In genomic region chr7:35056436-35056864, GRCm38 (mm10) we compare ENCODE assay signal across 8 mouse cellular contexts. TPM values are rescaled to one million over a fixed set of nuclear protein-coding genes. Genes with fewer than 3 reads are reported as not detected.
A peak's percentile ranks its signal among the peaks of the same experiment; 100 is the strongest.
DNase-seq lines count a peak whose midpoint lies in the region; ATAC-seq and TF ChIP-seq lines count a peak whose summit lies in the region.

Gene Cebpg (minus strand): TSS chr7:35056573.

- H3K9me3 ChIP-seq in heart, embryonic 11.5 days (replicated peaks; ENCODE audit: control insufficient read depth, low read length), result no peaks in the 10 kb centered on the region
- H3K9me3 ChIP-seq in kidney, embryonic 16.5 days (ENCODE audit: low read length), result no peaks in the 10 kb centered on the region

- peak within 1 kb of the TSS; percentile 91 for H3K4me2 ChIP-seq in heart, embryonic 11.5 days
- peak within 1 kb of the TSS; percentile 90 for H3K4me2 ChIP-seq in kidney, embryonic 16.5 days (replicated peaks; ENCODE audit: low read depth, low read length)

- no peak for TF ChIP-seq CTCF in brain, embryonic 14.5 days (IDR thresholded peaks at IDR 0.05; ENCODE audit: borderline replicate concordance, extremely low read depth, insufficient read depth, insufficient read length)

- peak; percentile 96 for DNase-seq in CD4-positive helper T cell, adult 2 months (ENCODE audit: low read depth, low spot score)
- DNase-seq in brain, embryonic 14.5 days (ENCODE audit: low read depth), result peak; percentile 97
- peak; percentile 96 for DNase-seq in liver
- DNase-seq in monocyte, adult 2 months (ENCODE audit: low read depth in 1 of 2, low spot score in 2 of 2), result peak; percentile 91 to 96
- peak; percentile 98 to 99 for DNase-seq in spleen, postnatal 14 days (ENCODE audit: low spot score in 2 of 2)

- 1% methylated on average over 43 of the region's 53 CpGs for WGBS in heart, embryonic 11.5 days (ENCODE audit: insufficient replicate concordance)
- WGBS in kidney, embryonic 16.5 days, result under 1% methylated on average over 53 of the region's 53 CpGs

- peak; percentile 96 for ATAC-seq in erythroblast, adult 5-6 weeks (replicated peaks; ENCODE audit: low FRiP score, poor library complexity, severe bottlenecking)
- ATAC-seq in heart, embryonic 11.5 days (replicated peaks; ENCODE audit: insufficient number of reproducible peaks, low FRiP score, low TSS enrichment), result peak; percentile 98
- peak; percentile 99 for ATAC-seq in kidney, embryonic 16.5 days (ENCODE audit: low FRiP score, low TSS enrichment)

- peak within 1 kb of the TSS; percentile 84 for H3K27ac ChIP-seq in heart, embryonic 11.5 days (ENCODE audit: low read depth, low read length)
- H3K27ac ChIP-seq in kidney, embryonic 16.5 days (ENCODE audit: low read length), result peak within 1 kb of the TSS; percentile 86

- no peaks in the 10 kb centered on the region for H3K27me3 ChIP-seq in heart, embryonic 11.5 days (ENCODE audit: control insufficient read depth, insufficient read depth, low read length)
- no peaks in the 10 kb centered on the region for H3K27me3 ChIP-seq in kidney, embryonic 16.5 days (ENCODE audit: insufficient read depth, low read length)

- H3K36me3 ChIP-seq in heart, embryonic 11.5 days (ENCODE audit: control insufficient read depth, insufficient read depth, low read length), result no peaks in the 10 kb centered on the region
- H3K36me3 ChIP-seq in kidney, embryonic 16.5 days (ENCODE audit: insufficient read depth, low read length), result no peaks in the 10 kb centered on the region

- H3K4me1 ChIP-seq in heart, embryonic 11.5 days (ENCODE audit: control insufficient read depth, insufficient read depth, low read length), result peaks cover 11% of the 10 kb centered on the region
- peaks cover 25% of the 10 kb centered on the region for H3K4me1 ChIP-seq in kidney, embryonic 16.5 days (ENCODE audit: insufficient read depth, low read length)

- H3K9ac ChIP-seq in heart, embryonic 11.5 days (ENCODE audit: low read depth, low read length), result peak within 1 kb of the TSS; percentile 91
- H3K9ac ChIP-seq in kidney, embryonic 16.5 days (replicated peaks; ENCODE audit: low read length), result peak within 1 kb of the TSS; percentile 93

- H3K4me3 ChIP-seq in heart, embryonic 11.5 days (ENCODE audit: low read depth, low read length), result peak within 1 kb of the TSS; percentile 99
- H3K4me3 ChIP-seq in kidney, embryonic 16.5 days (ENCODE audit: low read length), result peak within 1 kb of the TSS; percentile 99

- TF ChIP-seq POLR2A in brain, embryonic 14.5 days (IDR thresholded peaks at IDR 0.05; ENCODE audit: borderline replicate concordance, extremely low read depth, insufficient read depth, insufficient read length, poor library complexity, severe bottlenecking), result peak; percentile 77

RNA-seq across cellular contexts. Expression of gene Cebpg, which starts in this region (rescaled TPM):
- polyA plus RNA-seq in brain, embryonic 14.5 days (2012; rRNA removed), result 27.2 and 29.8 TPM in 2 replicates
- total RNA-seq in erythroblast, adult 5-6 weeks (2015; ENCODE audit: low replicate concordance), result 8.5 and 13.0 TPM in 2 replicates
- total RNA-seq in erythroblast, adult 5-6 weeks (2017; ENCODE audit: low replicate concordance), result 26.9 and 28.3 TPM in 2 replicates
- polyA plus RNA-seq in heart, embryonic 11.5 days (2014; fragmentation: Nextera tagmentation; extraction: Ambion mirVana), result 13.9 and 16.1 TPM in 2 replicates
- polyA plus RNA-seq in kidney, embryonic 16.5 days (2015; fragmentation: Nextera tagmentation; extraction: Ambion mirVana), result 31.9 and 33.3 TPM in 2 replicates

Comparison
In these comparisons a context has a peak if more than half of its experiments do, and no peak if none do; other contexts are left out.
1. Peak in every context shown above with its lines: DNase-seq, ATAC-seq, H3K4me3 ChIP-seq and H3K27ac ChIP-seq.